Mouse (Mus musculus) G1E-ER4 (cell line): Measurements from ENCODE around the gene 1810010D01Rik. TPM values are rescaled to one million over a fixed set of nuclear protein-coding genes. Genes with fewer than 3 reads are reported as not detected.

Experiments
- GATA1 ChIP-seq: IDR thresholded peaks from one replicate; pipeline ENCODE4 v1.8.0; 2012; ENCODE audit warnings: low read length, inconsistent platforms
- polyA plus RNA-seq: library from polyadenylated mRNA; stranded (reverse); fragments of >175 nt; gene quantifications from 2 replicates; pipeline ENCODE4 v1.2.3, GENCODE M21; 2012

The 1810010D01Rik gene
- polyA plus RNA-seq, 1 experiment: not detected

- TF ChIP-seq GATA1: no peak
These were observed 12.6 kb downstream of the 1810010D01Rik start for GRCm38 (mm10) chr7:145195186-145195927.

GRCm38 (mm10) chr7:145194455-145195161, 13.3 kb downstream of the 1810010D01Rik start:
- TF ChIP-seq GATA1: no peak

- TF ChIP-seq GATA1: no peak
These were observed 15.1 kb downstream of the 1810010D01Rik start for GRCm38 (mm10) chr7:145192836-145193235.

- TF ChIP-seq GATA1: no peak
These were observed 17.4 kb downstream of the 1810010D01Rik start for GRCm38 (mm10) chr7:145190520-145190919.

- no peak for TF ChIP-seq GATA1
These were observed 18.6 kb downstream of the 1810010D01Rik start for GRCm38 (mm10) chr7:145189342-145189741.

GRCm38 (mm10) chr7:145187802-145188201, 20.1 kb downstream of the 1810010D01Rik start:
- no peak for TF ChIP-seq GATA1

- TF ChIP-seq GATA1: no peak
These were observed 25.5 kb downstream of the 1810010D01Rik start for GRCm38 (mm10) chr7:145182388-145182787.

- no peak for TF ChIP-seq GATA1
These were observed 26.4 kb downstream of the 1810010D01Rik start for GRCm38 (mm10) chr7:145181376-145182034.

- TF ChIP-seq GATA1: no peak
These were observed 28.2 kb downstream of the 1810010D01Rik start for GRCm38 (mm10) chr7:145179691-145180091.

GRCm38 (mm10) chr7:145176750-145177589, 30.9 kb downstream of the 1810010D01Rik start:
- no peak for TF ChIP-seq GATA1

- no peak for TF ChIP-seq GATA1
These were observed 34.4 kb downstream of the 1810010D01Rik start for GRCm38 (mm10) chr7:145173563-145173962.

GRCm38 (mm10) chr7:145173116-145173515, 34.8 kb downstream of the 1810010D01Rik start:
- no peak for TF ChIP-seq GATA1

- no peak for TF ChIP-seq GATA1
These were observed 38.2 kb downstream of the 1810010D01Rik start for GRCm38 (mm10) chr7:145169703-145170102.

GRCm38 (mm10) chr7:145159283-145160240, 48.4 kb downstream of the 1810010D01Rik start:
- TF ChIP-seq GATA1: no peak

Other genes starting within 250 kb of the 1810010D01Rik start
- gene Tpcn2, start 75.9 kb upstream of the 1810010D01Rik start, polyA plus RNA-seq: 2.8 and 3.7 TPM in 2 replicates
- not detected in 2 replicates for gene Mrgprf, start 92.7 kb upstream of the 1810010D01Rik start, polyA plus RNA-seq
- not detected in 2 replicates for gene Mrgprd, start 106.7 kb upstream of the 1810010D01Rik start, polyA plus RNA-seq